Mouse (Mus musculus) cerebellum, adult 2 months (tissue): ENCODE data around the gene Abcg8. TPM values are rescaled to one million over a fixed set of nuclear protein-coding genes. Genes with fewer than 3 reads are reported as not detected.

Experiments
- DNase-seq, 2 experiments: peaks; one replicate each; pipeline ENCODE4 v3.0.0; 2021
- H3K27ac ChIP-seq: fragments of 200-500 bp; 2 replicates; pipeline ENCODE4 v1.5.1; 2012; ENCODE audit warnings: low read length, control low read depth, inconsistent platforms; ENCODE audit not compliant: insufficient read depth
- H3K27me3 ChIP-seq: fragments of 200-500 bp; 2 replicates; pipeline ENCODE4 v1.6.1; 2012; ENCODE audit warnings: inconsistent platforms, mild to moderate bottlenecking, low read length, moderate library complexity; ENCODE audit not compliant: control insufficient read depth, insufficient read depth
- H3K4me1 ChIP-seq: fragments of 200-500 bp; 2 replicates; pipeline ENCODE4 v1.6.1; 2011; ENCODE audit warnings: low read length; ENCODE audit not compliant: control insufficient read depth, insufficient read depth
- H3K4me3 ChIP-seq: fragments of 200-500 bp; replicated peaks from 2 replicates; pipeline ENCODE3; 2011; ENCODE audit warnings: mild to moderate bottlenecking, low read depth, low read length, control low read depth; ENCODE audit not compliant: insufficient read depth
- CTCF ChIP-seq: fragments of 200-500 bp; IDR thresholded peaks from 2 replicates; pipeline ENCODE4 v1.5.1; 2011; ENCODE audit warnings: low read depth, mild to moderate bottlenecking, control low read depth, low read length, moderate library complexity, borderline replicate concordance; ENCODE audit not compliant: insufficient read depth
- POLR2A ChIP-seq: fragments of 200-500 bp; IDR thresholded peaks from 2 replicates; pipeline ENCODE4 v1.6.1; 2011; ENCODE audit warnings: low read length, control low read depth, borderline replicate concordance; ENCODE audit not compliant: insufficient read depth
- WGBS: fragments of 180-500 bp; shearing (Covaris S2); methylation state at CpG from one replicate; pipeline ENCODE4 v1.1.7; 2018; 5-methylcytosine and 5-hydroxymethylcytosine counted together
- polyA plus RNA-seq: library from polyadenylated mRNA; depleted of rRNA; stranded (reverse); fragments of >200 nt; gene quantifications from 2 replicates; pipeline ENCODE4 v1.2.3, GENCODE M21; 2012

Gene Abcg8
- polyA plus RNA-seq, 1 experiment = not detected

DNA sequence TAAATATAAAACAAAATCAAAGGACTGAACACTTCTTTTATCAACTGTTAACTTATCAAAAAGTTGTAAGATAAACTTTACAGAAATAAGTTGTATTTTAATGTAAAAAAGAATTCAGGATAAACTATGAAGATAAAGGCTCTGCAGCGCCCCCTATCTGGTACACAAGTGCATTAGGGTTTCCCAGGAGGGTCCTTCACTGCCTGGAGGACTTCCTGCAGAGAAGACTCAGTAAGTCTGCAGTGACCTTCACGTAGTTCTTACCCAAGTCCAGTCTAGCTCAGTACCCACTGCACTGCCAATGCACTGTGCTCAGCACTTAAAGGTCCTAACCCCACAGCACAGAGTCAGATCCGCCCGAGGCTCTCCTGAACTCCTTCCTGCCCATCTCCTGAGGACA, 31.3 kb downstream of the Abcg8 start:
- DNase-seq = no peak
- no peak overlapping the region for H3K4me3 ChIP-seq
- H3K27me3 ChIP-seq = no peaks in the 10 kb centered on the region
- no peak overlapping the region for H3K27ac ChIP-seq
- no peaks in the 10 kb centered on the region for H3K4me1 ChIP-seq
- 67% methylated on average over 4 of the region's 4 CpGs for whole genome bisulfite sequencing
- TF ChIP-seq CTCF (peak; percentile 21; the same call in 1 of the 2 replicates), POLR2A (no peak)

DNA sequence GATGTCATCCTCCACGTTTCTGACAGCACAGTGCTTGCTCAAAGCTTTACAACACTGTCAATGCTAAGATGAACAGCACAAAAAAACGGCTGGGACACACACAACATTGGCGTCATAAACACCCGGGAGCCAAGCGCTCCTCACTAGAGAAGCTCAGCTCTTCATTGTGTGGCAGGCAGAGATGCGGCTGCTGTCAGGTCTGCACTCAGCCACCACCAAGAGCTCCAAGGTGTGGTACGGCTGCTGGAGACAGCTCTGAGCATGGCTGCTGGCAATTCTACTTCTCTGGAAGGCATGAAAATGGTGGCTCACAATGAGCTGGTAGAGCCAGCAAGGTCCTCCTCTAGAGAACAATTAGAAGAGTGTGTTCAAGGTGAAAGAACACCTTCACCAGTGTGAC, 32.7 kb downstream of the Abcg8 start:
- Histone ChIP-seq H3K4me1 (no peaks in the 10 kb centered on the region), H3K27ac (no peak overlapping the region), H3K4me3 (no peak overlapping the region), H3K27me3 (no peaks in the 10 kb centered on the region)
- no peak for DNase-seq
- 64% methylated on average over 7 of the region's 7 CpGs for WGBS
- no peak for TF ChIP-seq CTCF
- no peak for TF ChIP-seq POLR2A

DNA sequence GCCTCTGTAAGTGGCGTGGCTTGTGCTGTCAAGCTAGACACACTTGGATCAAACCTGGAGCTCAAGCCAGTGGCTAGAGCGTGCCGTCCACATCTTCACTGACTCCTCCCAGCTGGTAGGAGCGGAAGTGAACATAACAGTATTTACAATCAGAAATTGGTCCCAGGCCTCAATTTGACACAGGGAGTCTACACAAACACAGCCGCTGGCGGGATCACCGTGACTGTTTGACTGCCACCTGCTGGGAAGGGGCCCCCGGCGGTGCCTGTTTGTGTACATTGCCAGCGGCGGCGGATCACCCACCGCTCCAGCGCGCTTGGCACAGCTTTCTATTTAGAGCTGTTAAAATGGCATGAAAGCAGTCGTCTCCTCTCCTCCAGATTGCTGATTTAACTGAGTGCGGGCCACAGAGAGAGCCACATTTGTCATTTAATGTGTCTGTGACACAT, 33.3 kb downstream of the Abcg8 start:
- peak in 1 of 2 experiments; percentile 17 for DNase-seq
- 28% methylated on average over 17 of the region's 17 CpGs for whole genome bisulfite sequencing
- Histone ChIP-seq H3K27me3 (no peaks in the 10 kb centered on the region), H3K4me3 (no peak overlapping the region), H3K27ac (no peak overlapping the region), H3K4me1 (no peaks in the 10 kb centered on the region)
- TF ChIP-seq CTCF (no peak), POLR2A (no peak)

DNA sequence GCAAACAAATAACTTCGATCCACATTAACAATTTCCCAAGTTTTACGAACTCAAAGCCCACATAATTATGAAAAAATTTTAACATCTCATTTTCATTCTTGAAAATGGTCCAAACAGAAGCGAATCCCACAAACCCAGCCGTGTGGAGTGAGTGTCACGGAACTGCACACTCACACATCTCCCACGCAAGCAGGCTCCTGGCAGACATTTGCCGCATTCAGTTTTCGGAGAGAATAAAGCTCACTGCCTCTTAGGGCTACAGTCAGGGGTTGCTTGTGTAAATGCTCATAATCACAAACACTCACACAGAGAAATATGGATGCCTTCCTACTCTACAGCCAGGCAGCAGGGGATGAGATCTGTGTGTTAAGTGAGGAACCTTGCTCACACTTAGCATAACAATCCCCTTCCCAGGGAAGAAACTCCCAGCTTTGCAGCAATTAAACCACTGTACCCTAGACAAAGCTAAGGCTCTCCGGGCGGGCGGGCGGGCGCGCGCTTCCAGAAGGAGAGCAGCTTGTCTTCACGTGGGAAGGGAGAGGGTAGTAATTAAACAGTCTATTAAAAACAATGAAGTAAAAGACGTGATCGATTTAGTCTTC, 37.6 kb downstream of the Abcg8 start:
- DNase-seq = no peak
- Histone ChIP-seq H3K27ac (no peak overlapping the region), H3K4me3 (no peak overlapping the region), H3K27me3 (no peaks in the 10 kb centered on the region), H3K4me1 (no peaks in the 10 kb centered on the region)
- 72% methylated on average over 18 of the region's 18 CpGs for WGBS
- TF ChIP-seq POLR2A (no peak), CTCF (no peak)

DNA sequence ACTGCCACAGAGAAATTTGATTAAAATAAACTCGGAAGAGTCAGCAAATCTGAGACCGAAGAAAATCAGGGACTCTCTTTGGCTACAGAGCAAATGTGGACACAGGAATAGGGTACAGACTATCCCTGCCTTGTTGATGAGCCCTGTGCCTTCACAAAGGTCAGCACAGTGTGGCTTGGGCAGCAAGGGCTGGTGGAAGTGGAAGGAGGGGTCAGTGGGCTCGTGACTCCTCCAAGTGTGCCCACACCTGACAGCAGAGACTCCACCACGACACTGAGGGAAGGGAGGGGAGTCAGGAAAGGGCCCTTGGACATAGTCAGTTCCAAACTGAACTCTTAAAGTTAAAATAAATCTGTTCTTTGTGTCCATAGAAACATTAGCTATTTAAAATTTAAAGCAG, 38.8 kb downstream of the Abcg8 start:
- Histone ChIP-seq H3K27ac (no peak overlapping the region), H3K4me3 (no peak overlapping the region), H3K4me1 (no peaks in the 10 kb centered on the region), H3K27me3 (no peaks in the 10 kb centered on the region)
- TF ChIP-seq CTCF (no peak), POLR2A (no peak)
- 74% methylated on average over 4 of the region's 4 CpGs for WGBS
- DNase-seq = no peak

DNA sequence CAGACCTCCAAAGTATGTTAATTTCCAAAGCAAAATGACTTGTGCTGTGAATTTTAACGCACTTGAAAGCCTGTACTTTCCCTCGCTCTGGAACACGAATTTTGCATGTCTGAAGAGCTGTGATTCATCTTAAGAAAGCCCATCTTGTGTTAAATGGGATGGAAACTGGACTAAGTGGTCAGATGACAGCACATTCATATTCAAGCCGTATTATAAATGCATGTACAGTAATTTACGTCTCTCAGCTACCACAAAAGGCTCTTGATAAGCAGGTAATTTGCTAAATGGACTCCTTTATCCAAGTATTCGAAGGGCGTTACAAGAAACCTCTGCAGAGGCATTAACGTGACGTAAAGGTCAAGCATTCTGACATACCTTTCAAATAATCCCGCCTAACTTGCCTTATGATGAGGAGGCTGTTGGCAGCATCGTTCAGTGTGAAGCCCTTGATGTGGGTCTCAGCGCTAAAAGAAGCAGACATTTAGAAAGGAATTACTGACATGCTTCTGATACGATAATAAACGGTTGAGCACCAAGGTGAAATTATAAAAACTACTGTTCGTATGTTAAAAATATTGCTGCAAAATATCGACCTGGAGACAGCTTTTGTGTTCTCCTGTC, 40.3 kb downstream of the Abcg8 start:
- no peaks in the 10 kb centered on the region for H3K27me3 ChIP-seq
- 59% methylated on average over 16 of the region's 16 CpGs for WGBS
- TF ChIP-seq POLR2A (no peak), CTCF (no peak)
- no peak overlapping the region for H3K27ac ChIP-seq
- H3K4me1 ChIP-seq = no peaks in the 10 kb centered on the region
- DNase-seq = no peak
- H3K4me3 ChIP-seq = no peak overlapping the region

DNA sequence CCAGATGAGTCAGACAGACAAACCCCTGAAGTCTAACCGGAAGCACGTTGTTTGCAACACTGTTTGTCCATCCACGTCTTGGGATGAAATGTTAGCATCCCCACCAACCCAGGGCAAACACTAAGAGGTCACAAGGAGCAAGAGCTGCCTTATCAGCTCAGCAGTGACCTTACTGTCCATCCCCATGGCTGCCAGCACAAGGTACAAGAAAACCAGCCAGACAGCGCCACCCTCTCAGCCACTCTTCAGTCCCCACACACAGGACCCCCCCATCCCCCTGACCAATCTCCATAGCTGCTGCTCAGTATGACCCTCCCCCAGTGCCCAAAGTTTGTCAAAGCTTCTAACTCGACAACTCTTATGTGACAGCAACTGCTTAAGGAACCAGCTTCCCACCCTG, 41.3 kb downstream of the Abcg8 start:
- Histone ChIP-seq H3K27ac (no peak overlapping the region), H3K4me3 (no peak overlapping the region), H3K4me1 (no peaks in the 10 kb centered on the region), H3K27me3 (no peaks in the 10 kb centered on the region)
- no peak for DNase-seq
- no peak for TF ChIP-seq POLR2A
- TF ChIP-seq CTCF = no peak
- WGBS = 91% methylated on average over 5 of the region's 5 CpGs

DNA sequence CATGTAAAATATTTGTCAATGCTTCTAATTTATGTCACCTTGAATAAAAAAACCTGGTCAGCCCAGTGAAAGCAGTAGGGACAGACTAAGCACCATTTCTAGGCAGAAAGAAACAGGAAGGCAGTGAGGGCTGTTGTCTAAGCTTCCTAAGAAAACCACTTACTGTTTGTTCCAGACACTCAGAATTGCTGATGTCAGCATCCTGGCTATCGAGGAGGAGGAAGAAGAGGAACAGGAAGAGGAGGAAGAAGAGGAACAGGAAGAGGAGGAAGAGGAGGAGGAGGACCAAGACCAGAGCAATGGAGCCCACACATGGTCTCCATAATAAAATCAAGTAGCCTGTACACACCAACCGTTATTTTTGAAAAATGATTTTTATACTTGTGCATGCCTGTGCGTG, 43.0 kb downstream of the Abcg8 start:
- Histone ChIP-seq H3K4me1 (no peaks in the 10 kb centered on the region), H3K4me3 (no peak overlapping the region), H3K27ac (no peak overlapping the region), H3K27me3 (no peaks in the 10 kb centered on the region)
- WGBS = 86% methylated on average over 3 of the region's 3 CpGs
- TF ChIP-seq CTCF (no peak), POLR2A (no peak)
- DNase-seq = no peak
